Mouse (Mus musculus) megakaryocyte, adult 5-6 weeks (primary cell): Measurements from ENCODE around the gene En2. TPM values are rescaled to one million over a fixed set of nuclear protein-coding genes. Genes with fewer than 3 reads are reported as not detected.

ENCODE experiments used
- ATAC-seq: 2 replicates; pipeline ENCODE4 v1.8.0; 2016; ENCODE audit warnings: mild to moderate bottlenecking, inconsistent platforms; ENCODE audit not compliant: poor library complexity, severe bottlenecking
- total RNA-seq, 2 experiments: library from RNA; stranded (forward) in 1 of 2; stranded (reverse) in 1 of 2; fragments of 153-499, 151-499 nt in 1 of 2; fragments of 221-1000, 200-1000 nt in 1 of 2; gene quantifications; 2 replicates each; pipeline versions ENCODE4 v1.2.3 to v1.2.4; 2015 to 2017

En2 gene
- total RNA-seq, 2 experiments from 2014 or later = not detected

- no peak for ATAC-seq
Measured at GRCm38 (mm10) chr5:28159072-28159458, 6.4 kb upstream of the En2 start.

- no peak for ATAC-seq
Measured at GRCm38 (mm10) chr5:28159891-28160470, 5.5 kb upstream of the En2 start.

DNA sequence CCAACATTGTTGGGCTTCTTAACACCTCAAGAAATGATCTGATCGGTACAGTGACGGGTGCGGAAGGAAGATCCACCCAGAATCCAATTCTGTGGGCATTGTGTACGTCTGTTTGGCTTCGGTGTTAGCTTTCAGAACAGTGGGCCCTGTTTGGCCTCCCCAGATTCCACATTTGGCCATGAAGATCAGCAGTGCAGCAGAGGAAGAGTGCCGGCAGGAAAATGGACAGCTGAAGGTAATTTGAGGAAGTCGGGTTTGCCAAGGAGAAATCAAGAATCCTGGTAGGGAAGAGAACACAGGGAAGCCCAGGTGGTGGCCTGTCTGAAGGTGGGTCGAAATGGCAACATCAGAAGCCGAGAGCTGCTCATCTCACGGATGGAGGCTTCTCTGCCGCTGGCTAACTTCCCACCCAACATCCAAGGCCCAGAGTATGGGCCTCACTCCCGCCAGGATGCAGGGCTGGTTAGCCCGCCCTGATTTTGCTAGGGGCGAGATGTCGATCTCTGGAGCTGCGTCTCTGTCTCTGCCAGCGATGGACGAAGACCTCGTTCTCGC, 4.0 kb upstream of the En2 start:
- ATAC-seq = no peak

- ATAC-seq = no peak
Measured at GRCm38 (mm10) chr5:28161938-28162402, 3.5 kb upstream of the En2 start.

DNA sequence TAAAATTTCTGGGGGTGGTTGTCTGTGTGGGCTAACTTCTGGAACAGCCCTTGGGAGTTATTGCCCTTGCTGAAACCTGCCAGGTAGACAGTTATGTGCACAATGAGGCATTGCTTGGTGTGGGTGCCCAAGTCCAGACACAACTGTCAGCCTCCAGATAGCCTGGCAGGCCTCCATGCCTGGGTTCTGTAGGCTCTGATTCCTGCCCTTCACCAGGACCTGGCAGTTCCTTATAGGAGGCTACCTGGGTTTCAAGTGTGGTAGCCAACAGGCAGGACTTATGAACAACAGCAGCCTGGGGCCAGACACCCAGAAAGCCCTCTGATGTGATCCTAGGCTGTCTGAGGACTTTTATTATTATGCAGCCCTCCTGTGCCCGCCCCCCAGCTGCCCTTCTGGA, 1.6 kb upstream of the En2 start:
- ATAC-seq = no peak

DNA sequence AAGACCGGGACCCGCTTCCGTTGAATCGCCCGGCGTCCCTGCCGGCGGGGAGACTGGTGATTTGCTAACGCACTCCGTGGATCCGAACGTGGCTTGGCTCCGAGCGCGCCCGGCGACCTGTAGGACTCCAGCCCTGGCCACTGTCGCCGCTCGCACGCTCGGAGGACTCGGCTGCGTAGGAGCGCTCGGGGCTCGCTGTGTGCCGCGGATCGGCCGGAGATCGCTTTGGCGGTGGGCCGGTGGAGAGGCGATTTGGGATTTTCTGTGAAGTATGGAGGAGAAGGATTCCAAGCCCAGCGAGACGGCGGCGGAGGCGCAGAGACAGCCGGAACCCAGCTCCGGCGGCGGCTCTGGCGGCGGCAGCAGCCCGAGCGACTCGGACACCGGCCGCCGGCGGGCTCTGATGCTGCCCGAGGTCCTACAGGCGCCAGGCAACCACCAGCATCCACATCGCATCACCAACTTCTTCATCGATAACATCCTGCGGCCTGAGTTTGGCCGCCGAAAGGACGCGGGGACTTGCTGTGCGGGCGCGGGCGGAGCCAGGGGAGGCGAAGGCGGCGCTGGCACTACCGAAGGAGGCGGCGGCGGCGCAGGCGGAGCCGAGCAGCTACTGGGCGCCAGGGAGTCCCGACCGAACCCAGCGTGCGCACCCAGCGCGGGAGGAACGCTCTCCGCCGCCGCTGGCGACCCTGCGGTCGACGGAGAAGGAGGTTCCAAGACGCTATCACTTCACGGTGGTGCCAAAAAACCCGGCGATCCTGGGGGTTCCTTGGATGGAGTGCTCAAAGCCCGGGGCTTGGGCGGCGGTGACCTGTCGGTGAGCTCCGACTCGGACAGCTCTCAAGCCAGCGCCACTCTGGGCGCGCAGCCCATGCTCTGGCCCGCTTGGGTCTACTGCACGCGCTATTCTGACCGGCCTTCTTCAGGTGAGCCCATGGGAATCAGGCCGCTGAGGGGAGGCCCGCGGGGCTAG, 1.1 kb downstream of the En2 start:
- ATAC-seq = no peak

DNA sequence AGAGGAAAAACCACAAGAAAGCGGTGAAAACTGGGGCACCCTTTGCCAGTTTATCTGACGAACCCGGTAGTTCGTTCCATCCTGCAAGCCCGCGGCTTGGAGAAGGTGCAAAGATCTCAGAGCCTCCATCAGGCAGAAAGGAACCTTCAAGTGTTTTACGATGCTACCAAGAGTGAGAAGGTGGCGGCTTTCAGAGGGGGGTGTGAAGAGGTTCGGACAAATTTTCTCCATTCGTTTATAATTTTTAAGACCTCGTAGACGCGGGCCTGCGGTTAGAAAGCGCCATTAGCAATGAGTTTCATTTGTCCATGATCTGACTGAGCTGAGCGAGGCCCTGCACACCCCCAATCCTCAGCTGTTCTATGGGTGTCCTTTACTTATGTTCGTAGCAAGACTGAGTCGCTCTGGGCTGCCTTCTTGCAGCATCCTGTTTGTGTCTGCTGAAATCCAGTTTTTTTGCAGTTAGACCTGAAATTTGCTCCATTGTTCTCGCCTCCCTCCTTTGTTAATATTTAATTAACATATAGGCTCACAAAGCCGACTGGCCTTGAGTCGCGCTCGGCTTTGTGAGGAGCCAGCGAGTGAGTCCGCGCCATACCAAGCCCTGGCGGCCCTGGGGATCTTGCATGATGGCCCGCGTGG, 2.2 kb downstream of the En2 start:
- ATAC-seq = peak; percentile 23; the same call in 1 of the 2 replicates

DNA sequence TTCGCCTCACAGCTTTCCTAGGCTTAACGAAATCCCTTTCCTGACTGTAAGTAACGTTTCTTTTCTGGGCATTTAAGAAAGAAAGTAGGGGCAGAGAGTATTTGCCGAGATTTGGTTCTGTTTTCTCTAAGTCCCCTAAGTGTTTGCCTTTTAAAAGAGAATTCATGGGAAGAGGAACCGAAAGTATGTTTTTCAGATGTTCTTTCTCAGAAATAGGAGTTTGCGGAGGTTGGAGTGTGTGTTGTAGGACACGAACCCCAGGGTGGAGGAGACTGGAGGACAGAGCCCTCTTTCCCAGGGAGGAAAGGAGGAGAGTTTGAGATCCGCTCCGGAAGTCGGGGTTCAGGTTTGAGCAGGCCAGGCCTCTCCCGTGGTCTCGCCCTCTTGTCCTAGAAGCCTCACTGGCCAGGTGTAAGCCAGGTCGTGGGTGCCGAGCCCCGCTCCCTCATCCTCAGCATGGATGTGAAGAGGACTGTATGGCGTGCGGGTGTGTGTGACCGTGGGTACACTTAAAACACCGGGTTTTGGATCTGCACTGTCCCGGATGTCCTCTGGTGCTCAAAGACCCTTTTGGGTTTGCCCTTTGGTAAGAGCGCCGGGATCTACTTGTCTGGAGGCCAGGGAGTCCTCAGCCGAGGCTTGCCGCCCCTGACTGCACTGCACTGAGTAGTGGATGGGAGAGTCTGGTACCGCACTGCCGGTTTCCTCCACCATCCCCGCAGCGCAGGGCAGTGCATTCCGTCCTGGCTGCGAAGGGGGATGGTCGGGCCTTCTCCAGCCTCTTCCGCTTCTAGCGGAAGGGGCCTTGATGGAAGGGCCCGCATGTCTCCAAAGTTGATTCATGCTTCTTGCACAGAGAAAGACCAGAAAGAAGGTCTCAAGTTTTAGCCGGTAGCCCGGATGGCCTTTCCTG, 3.0 kb downstream of the En2 start:
- ATAC-seq = peak; percentile 51; the same call in 1 of the 2 replicates

- no peak for ATAC-seq
Measured at GRCm38 (mm10) chr5:28169166-28169801, 3.8 kb downstream of the En2 start.

- ATAC-seq = no peak
Measured at GRCm38 (mm10) chr5:28170081-28170480, 4.6 kb downstream of the En2 start.

DNA sequence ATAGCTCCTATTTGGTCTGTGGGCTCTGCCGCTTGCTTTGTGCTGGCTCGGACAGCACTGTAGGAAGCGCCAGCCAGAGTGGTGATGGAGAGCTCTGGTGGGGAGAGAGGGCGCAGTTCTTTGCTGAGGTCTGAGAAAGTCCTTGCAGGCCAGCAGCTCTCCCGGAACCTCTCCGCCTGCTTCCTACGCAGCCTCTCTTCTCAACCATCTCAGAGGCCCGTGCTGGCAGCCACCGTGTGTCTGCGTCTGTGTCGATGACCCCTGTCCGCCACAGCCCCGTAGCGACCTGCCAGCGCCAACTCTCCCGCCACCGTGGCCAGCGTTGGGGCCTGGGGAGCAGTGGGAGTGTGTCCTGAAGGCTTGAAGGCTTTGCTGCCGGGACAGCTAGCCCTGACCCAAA, 5.4 kb downstream of the En2 start:
- ATAC-seq = no peak

GRCm38 (mm10) chr5:28171667-28172066, 6.2 kb downstream of the En2 start:
- ATAC-seq = no peak

- ATAC-seq = no peak
Measured at GRCm38 (mm10) chr5:28172261-28172920, 6.9 kb downstream of the En2 start.

DNA sequence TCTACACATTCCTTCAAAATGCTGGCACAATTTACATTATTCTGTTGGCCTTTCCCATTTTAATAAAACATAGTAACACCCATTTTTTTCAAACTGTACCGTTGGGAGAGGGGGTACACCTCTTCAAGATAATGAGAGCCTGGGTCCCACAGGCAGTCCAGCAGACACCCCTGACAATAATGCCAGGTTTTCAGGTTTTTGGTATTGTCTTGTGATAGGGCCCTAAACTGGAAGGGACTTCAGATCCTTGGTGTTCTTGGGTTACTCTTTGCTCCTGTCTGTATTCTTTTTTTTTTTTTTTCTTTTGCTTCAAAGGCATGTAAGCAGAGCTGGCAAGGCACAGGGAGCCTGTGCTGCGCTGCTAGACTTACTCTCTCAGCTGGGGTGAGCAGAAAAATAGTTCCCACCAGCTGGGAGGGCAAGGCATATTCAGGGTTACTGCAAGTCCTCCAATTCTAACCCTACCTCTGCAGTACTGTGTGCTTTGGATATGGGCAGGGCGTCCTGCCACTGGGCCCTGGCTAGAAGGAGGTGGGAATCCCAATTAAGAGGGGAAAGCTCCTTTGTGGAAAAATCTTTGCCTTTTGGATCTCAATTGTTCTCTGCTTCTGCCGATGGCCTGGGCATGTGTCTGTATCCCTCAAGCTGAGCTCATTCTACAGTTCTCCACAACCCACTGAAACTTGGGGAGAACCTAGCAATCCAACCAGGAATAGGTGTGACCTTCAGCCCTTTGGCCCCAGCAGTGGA, 7.6 kb downstream of the En2 start:
- ATAC-seq = no peak

DNA sequence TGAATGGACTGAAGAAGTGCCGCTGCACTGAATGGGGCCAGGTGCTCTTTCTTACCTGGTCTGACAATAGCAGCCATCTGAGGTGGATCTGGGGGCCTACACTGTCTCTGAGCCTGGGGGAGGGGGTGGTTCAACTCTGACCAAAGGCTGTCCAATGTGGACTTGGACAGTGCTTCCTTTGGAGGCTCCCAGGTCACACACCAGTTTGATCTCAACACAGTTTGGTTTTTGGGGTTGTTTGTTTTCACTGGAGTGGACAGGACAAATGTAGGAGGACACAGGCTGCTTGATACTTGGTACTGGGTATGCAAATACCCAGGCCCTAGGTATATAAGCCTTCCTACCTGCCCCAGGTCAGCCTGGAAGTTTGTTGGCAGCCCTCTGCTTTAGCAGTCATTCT, 8.2 kb downstream of the En2 start:
- ATAC-seq = no peak

GRCm38 (mm10) chr5:28174086-28174485, 8.6 kb downstream of the En2 start:
- no peak for ATAC-seq

- ATAC-seq = no peak
Measured at GRCm38 (mm10) chr5:28174876-28175569, 9.5 kb downstream of the En2 start.

GRCm38 (mm10) chr5:28175570-28175919, 10.1 kb downstream of the En2 start:
- ATAC-seq = no peak
